Mouse (Mus musculus): Measurements from ENCODE around the gene Arrdc5.
A peak's percentile ranks its signal among the peaks of the same experiment; 100 is the strongest.

Arrdc5 gene

DNA sequence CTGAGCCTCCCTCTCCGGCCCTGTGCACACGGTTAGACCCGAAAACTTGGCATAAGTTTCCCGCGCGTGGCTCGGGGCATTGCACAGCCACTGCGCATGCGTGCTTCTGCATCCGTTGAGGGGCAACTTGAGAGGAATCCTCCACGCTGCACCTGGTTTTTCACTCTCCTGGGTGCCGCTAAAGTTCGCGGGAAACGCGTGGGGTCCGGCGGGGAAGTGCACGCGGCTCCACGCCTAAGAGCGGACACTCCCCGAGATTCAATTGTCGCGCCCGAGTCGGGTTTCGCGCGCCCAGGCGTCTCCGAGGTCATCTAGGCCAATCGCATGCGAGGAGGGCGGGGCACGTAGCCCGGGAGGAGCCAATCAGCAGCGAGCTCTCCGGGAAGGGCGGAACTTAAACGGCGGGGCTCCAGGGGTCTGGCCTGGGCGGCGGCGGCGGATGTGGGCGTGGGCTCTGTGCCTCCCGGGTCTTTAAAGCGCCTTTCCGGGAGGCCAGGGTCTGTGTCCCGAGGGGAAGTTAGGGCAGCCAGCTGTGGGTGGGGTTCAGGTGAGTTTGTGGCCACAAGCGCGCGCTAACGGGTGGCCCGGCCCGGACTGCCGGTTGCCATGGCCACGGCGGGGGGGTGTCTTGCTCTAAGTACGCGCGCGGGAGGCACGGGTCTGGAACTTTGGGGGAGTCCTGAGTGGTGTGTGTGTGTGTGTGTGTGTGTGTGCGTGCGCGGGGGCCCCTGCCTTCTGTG lies 3.9 kb upstream of the Arrdc5 start:
- DNase-seq (ENCODE audit: low spot score): peak; percentile 96

DNA sequence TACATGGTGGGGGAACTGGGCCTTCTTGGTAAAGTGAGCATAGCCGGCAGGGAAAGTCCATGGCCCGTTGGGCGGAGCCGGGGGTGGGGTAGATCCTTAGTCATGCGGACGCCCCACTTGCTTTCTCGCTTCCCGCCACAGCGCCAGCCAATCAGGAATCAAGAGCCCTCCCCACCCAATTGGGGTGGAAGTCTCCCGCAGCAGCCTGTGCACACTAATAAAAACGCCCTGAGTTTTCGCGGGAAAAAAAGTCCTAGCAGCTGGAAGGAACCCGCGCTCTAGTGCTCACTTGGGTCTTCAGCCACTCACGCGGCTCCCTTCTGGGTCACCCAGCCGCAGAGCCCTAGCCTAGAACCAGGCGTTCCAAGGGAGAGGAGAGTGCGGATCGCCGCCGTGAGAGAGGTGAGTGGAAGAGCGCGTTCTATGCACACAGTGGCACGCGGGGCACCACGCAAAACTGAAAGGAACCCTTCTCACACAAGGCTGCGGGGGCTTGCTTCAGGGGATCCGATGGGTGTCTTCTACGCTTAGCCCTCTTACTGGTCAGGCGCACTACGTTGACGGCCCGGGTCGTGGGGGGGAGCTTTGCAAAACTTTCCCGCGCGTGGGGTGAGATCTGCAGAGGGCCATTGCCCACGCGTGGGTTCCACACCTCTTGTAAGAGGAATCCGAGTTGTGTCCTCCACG lies 3.2 kb upstream of the Arrdc5 start, which contains the start of gene Uhrf1:
Gene Uhrf1 (plus strand): TSS at position 162 of the 687 bp plus-strand sequence.
- DNase-seq (ENCODE audit: low spot score): peak; percentile 67

DNA sequence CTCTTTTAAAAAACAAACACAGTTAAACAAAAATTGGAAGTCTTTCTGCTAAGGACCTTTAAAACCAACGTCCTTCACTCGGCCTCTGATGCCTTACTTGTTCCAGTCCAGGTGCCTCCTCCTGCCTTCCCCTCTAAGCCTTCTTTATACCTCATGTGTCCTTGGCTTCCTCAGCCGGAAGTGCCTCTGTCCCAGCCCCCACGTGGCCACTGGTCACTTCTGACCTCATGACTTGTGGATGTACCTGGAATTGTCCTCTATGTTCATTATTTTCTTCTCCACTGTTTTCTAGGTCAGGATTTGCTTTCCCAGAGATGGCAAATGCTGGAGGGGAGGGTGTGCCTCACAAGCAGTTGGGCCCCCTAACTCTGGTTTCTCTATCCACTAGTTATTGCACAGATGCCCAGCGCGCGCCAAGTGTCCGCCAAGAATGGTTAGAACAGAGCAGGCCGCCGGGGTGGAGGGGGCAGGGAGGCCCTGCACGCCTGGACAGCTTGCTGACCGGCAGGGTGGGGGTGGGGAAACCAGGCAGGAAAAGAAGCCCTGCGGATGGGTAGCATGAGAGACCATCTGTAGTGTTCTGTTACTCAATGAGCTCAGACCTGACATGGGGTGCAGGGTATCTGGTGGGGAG lies 2.4 kb upstream of the Arrdc5 start:
- DNase-seq (ENCODE audit: low spot score): no peak

DNA sequence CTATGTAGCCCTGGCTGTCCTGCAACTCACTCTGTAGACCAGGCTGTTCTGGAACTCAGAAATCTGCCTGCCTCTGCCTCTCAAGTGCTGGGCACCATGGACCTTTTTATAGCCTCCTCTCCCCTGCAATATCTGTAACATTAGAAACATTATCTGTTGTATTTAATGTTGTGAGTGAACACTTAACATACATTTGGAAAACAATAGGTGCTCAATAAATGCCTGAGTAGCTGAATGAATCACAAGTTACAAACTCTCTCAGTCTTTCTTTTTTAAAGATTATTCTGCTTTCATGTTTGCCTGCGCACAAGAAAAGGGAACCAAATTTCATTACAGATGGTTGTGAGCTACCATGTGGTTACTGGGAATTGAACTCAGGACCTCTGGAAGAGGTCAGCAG lies 1.8 kb downstream of the Arrdc5 start:
- DNase-seq (ENCODE audit: low spot score): no peak

DNA sequence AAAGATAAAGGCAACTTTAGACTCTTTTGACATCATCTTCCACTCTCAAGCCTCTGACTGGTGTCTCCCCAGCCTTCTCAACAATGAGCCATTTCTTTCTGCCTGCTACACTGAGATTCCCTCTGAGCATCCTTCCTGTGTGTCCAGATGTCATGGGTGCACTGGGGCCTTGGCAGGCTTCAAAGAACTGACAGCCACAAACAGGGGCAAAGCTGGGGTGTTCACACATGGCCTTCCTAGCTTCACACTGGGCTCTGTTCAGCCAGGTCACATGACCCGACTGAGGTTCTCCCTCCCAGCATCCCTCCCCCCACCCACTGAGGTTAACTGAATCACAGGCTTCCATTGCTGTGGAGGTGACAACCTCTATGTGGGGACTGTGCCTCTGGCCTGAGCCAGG lies 3.9 kb downstream of the Arrdc5 start:
- DNase-seq (ENCODE audit: low spot score): no peak

DNA sequence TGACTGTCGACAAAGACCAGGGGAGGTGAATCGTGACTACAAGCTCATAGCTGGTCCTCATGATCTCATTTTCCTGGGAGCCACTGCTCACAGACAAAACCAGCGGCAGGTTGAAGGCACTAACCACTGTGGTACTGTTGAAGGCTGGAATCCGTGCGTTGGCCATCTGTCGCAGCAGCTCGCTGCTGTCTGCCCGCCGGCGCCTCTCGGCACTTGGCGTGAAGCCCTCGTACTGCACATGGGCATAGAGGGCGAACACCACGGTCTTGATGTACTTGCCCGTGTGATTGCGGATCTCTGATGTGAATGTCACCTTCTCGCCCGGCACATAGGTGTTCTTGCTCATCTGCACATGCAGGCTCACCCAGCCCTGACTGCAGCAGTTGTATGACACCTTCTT lies 5.8 kb downstream of the Arrdc5 start:
- no peak for DNase-seq (ENCODE audit: low spot score)

DNA sequence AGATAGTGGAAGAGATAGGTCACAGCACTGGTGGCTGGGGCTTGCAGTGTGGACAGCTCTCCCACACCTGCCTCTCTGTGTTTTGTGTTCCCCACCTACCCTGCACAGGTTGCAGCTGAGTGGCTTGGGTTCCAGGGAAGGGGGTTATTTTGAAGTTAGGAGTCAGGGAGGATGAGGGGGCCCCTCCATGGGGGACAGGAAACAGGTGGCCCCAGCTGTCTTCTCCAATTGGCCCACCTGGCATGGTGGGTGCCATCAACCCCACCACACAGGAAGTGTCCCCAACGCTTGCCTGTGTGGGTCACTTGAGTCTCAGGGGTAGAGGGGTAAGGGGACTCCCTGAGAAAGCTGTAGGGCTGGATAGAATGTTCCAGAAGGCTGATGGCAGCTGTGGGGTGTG lies 6.8 kb downstream of the Arrdc5 start:
- DNase-seq (ENCODE audit: low spot score): no peak

DNA sequence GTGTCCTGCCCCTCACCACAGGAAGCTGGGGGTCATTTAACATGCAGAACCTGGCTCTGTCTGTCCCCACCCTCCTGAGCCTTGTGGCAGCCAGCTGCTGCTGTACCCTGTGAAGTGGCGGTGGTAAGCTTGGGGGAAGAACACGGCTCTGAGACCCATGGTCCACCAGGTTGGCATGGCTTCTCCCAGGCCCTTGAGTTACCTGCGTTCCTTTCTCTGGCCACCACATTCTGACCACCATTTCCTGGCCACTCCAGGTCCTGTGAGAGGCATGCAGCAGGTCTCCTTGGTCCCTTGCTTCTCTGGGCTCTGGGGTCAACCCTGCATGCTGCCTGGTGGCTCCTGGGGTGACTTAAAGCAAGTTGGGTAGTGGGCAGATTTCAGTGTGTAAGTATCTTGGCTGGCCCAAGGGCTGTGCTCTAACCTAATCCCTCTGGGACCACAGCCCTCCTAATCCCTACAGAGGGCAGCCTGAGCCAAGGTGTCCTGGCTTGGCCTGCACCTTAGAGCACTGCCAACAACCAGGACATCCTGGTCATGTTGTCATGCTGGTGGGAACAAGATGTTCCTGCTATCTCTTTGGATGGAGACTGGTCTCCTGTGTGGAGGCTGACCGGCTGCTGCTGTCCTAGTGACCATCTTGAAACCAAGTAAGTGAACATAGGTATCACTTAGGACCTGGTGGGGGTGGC lies 7.4 kb downstream of the Arrdc5 start, which contains the start of gene Plin3:
Gene Plin3 (minus strand): TSS at position 343 of the 692 bp plus-strand sequence.
- no peak for DNase-seq (ENCODE audit: low spot score)

DNA sequence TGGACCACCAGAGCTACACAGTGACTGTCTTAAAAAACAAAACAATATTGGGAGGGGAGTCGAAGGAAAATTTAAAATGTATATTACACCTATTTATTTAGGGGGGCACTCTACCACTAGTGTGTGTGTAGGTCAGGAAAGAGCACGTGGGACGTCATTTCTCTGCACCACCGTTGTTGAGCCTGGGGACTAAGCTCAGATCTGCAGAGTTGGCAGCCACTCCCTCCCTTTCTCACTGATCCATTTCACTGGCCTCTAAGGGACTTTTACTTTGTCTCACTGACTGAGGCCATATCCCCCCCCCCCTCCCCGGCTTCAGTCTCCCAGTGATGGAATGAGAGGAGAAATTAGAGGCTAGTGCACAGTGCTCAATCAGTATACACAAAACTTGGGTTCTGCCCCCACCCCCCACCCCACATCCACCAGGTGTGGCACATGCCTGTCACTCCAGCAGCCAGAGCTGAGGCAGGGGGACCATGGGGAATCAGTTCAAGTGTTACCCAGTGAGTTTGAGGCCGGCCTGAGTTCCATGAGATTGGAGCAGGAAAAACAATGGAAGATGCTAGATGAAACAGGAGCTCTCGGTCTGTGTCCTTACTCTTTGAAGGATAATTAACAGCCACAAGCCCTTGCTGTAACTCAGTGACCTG lies 8.1 kb downstream of the Arrdc5 start:
- DNase-seq (ENCODE audit: low spot score): no peak

DNA sequence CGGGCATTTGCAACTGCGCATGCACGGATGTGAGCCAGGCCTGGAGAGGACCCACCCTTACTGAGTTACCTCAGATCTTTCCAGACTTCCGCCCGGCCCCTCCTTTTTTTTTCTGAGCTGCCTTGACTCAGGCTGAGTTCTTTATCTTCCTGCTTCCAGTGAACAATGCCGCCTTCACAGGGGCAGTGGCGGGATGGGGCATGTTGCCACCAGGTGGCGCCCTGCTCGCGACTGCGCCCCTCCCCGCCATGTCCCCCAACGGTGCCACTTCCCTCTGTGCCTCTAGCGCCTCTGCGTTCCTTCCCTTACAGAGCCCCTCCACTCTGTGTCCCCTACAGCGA lies 8.9 kb downstream of the Arrdc5 start:
- peak; percentile 96 for DNase-seq (ENCODE audit: low spot score)

DNA sequence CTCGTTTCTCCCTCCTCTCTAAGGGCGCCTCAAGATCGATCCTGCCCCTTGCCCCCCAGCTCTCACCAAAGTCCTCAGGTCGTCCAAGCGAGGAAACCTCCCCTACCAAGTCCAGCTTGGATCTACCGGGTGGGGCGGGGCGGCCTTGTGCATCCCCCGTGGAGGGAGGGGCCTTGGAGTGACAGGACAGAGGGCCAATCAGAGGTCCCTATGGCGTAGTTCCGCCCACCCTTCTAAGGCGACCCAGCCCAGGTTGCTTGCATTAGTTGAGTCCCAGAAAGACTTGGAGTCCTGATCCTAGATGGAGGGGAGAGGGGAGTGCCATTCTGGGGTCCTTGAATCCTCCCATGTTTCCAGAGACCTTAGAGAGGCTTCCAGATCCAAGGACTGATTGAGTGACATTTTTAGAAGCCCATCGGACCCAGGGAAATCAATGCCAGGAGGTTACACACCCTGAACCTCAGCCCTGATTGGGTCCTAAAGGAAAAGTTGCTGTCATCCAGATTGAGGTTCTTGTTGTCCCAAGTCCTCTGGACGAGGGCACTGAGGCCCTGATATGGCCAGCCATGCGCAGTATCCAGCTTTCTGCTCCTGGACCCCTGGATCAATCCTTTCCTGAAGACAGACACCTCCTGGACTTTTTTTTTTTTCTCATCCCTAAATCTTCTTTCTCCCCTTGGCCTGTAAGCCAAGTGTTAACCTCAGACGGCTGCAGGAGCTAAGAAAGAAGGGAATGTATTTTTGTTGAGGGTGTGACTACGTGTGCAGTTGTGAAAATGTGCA lies 9.5 kb downstream of the Arrdc5 start:
- peak; percentile 98 for DNase-seq (ENCODE audit: low spot score)

DNA sequence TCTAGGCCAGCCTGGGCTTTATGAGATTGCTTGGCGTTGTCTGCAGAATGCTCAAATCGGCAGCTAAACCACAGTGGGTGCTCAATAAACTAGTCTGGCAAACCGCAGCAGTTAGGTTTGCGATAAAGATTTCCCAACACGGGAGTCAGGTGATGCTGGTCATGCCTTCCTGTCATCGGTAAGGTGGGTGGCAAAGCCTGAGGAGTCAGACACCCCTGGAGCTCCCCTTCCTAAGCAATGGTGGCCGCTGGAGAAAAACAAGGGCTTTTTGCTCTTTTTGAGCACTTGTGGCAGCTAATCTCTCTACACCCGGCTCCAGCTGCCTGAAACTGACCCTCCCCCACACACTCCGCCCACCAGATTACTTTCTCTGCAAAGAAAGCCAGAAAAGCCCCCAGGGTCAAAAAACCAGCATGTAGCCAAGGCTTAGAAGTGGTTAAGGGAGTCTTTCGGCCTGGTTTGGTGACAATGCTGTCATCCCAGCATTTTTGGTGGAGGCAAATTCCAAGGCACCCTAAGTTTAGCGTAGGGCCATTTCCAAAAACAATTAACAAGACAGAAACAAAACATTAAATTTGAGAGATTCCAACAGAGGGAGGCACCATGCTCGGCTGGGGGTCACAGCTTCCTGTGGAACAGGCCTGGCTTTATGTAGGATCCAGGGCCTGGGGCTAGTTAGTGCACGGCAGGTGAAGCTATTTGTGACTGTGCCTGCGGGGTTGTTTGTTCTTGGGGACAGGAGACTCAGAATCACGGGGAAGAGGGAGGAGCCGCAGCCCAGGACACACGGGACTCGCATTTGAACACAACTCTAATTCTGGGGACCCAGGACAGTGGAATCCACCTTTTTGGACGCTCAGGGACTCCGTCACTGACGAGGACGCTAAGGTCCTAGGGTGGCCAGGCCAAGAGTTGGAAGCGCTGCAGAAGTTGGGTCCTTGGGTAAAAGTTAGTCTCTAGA lies 10.4 kb downstream of the Arrdc5 start:
- DNase-seq (ENCODE audit: low spot score): peak; percentile 72

DNA sequence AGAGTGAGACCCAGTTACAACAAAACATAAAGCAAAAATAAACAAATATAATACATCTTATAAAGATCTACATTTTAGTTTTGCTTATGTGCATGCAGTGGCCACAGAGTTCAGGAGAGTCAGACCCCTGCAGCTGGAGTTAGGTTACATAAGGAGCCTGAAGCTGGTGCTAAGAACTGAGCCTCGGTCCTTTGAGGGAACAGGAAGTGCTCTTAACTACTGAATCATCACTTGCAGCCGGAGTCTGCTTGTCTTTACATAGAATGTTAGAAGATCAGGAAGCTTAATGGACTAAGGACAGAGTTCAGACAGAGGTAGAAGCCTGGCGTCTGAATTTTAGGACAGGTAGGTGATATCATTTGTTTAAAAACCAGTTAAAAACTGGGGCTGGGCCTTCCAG lies 11.2 kb downstream of the Arrdc5 start:
- no peak for DNase-seq (ENCODE audit: low spot score)

DNA sequence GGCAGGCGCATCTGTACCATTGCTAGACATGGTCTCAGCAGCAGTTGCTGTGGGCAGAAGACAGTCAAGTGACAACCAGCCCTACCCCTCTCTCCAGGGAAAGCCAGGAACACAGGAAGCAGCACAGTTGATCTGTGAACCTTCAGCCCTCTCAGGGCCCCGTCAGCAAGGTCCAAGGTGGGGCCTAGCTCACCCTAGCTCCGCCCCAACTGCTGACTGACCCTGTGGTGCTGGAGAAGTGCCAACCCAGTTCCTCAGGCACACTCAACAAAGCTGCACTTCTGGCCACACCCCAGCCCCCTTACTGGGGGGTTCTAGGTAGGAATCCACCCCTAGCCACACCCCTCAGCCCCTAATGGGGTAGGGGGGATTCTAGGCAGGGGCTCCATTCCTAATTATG lies 12.3 kb downstream of the Arrdc5 start:
- DNase-seq (ENCODE audit: low spot score): peak; percentile 48

DNA sequence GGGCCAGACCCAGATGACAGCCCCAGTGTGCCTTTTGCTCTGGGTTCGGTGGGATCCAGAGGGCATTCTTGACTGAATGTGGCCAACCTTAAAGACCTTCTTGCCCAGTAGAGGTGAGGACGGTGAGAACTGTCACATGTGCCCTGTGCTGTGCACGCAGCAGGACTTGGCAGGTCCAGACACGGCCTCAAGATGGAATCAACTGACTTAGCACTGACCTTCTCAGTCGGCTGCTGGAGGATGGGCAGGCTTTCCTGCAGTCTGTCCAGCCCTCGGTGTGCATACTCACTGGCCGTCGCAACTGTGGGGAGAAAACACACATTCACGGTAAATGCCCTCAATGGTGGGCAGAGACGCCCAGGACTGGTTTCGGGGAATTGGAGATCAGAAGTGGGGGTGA lies 14.1 kb downstream of the Arrdc5 start:
- no peak for DNase-seq (ENCODE audit: low spot score)

DNA sequence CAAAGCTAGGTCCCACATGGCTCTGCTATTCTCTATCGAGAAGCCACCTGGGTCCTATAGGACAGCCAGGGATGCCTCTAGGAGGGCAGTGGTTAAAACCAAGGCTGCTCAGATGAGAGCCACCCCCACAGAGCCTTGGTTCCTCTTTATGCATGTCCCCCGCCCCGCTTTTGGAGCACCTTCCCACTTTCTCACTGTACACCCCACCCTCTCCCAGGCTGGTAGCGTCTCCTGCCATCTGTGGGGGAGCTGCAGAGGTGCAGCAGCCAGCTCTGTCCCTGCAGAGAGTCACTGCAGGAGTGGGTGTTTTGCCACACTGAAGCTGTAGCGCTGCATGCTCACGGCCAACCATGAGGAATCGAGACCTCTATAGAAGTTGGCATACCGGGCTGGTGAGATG lies 16.8 kb downstream of the Arrdc5 start:
- DNase-seq (ENCODE audit: low spot score): no peak

DNA sequence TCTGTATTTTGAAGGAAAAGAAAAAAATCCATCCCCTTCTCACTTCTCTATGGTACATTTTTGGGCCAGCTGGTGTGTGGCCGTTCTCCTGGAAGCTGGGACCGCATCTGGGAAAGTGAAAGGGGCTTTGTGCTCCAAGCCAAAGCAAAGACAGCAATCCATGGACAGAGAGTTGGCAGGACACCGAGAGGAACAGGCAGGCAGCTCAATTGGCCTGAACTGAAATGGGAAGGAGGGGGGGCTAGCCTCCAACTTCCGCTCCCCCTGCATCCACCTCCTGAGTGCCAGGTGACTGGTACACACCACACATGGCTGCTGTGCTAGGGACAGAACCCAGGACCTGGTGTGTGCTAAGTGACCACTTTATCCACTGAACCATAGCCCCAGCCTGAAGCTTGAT lies 17.3 kb downstream of the Arrdc5 start:
- DNase-seq (ENCODE audit: low spot score): no peak

DNA sequence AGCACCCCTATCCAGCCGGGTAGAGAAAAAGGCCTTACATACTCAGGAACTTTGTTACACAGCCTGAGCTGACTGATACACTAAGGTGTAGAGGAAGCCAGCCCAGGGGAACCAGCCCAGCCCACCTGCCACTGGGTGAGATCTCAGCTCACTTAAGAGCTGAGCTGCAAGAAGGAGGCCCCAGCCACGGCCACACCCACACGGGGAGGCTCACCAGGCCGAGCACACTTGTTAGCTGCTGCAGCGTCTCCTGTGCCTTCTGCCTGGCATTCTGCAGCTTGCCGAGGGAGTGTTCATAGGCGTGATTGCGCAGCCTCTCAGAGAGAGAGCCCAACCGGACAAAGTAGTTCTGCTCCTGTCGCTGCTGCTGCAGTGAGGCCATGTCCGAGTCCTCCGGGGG lies 18.9 kb downstream of the Arrdc5 start:
- no peak for DNase-seq (ENCODE audit: low spot score)

DNA sequence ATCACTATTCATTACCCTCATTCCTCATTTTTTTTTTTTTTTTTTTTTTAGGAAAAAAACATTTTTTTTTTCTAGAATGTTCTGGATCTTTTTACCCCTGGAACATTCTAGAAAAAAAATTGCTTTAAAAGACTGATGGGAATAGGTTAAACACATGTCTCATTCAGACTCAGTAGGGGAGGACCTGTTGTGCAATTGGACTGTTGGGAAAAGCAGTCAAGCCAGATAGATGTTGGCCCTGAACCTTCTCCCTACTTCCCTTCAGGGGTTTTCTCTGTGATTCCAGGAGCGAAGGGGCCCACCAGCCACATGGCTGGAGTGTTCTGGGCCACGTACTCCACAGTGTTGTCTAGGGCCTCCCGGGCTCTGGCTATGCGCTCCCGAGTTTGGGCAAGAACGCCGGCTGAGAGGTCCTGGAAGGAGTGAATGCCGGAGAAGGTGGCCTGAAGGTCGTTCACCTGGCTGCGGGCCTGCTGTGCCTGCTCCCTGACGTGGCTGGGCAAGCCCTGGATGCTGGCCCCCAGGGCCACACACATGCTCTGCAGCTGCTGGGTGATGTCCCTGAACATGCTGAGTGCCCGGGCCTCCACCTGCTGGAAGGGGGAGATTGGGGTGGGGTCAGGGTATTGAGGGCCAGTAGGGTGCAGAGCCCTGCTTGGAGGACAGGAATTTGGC lies 20.5 kb downstream of the Arrdc5 start:
- DNase-seq (ENCODE audit: low spot score): no peak

DNA sequence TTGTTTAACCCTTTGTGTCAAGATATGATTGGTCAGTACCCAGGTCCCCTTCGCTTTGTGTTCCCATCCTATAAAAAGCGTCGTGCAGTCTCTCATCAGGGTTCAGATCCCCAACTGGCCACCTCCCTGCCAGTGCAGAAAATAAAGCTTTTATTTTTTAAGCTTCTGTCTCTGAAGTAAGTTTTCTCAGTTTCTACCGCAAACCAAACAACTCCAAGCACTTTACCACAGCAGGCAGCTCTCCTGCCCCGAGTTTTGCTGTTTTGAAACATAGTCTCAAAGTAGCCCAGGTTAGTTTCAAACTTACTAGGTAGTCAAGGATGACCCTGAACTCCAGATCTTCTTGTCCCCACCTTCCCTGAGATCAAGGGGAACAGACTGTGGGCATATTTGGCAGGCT lies 21.7 kb downstream of the Arrdc5 start:
- no peak for DNase-seq (ENCODE audit: low spot score)
